ENCODE assay signal across 14 mouse cellular contexts in genomic region chr11:85891010-85891691, GRCm38 (mm10). TPM values are rescaled to one million over a fixed set of nuclear protein-coding genes. Genes with fewer than 3 reads are reported as not detected.
DNase-seq lines count a peak whose midpoint lies in the region; ATAC-seq and TF ChIP-seq lines count a peak whose summit lies in the region.
"Had no signal": no experiment of that assay in that cellular context is flagged by ENCODE, and none has a peak within 500 bp of the region (broad histone marks: within the 10 kb centered on the region; RNA-seq: fewer than 3 reads in every experiment).

No protein-coding gene starts in this region.

- no peak overlapping the region for H3K4me2 ChIP-seq in liver, embryonic 11.5 days
- peak overlapping the region; percentile 81 for H3K4me2 ChIP-seq in lung, embryonic 14.5 days
- H3K4me2 ChIP-seq: liver, embryonic 13.5 days; midbrain, embryonic 13.5 days had no signal

- no peaks in the 10 kb centered on the region for H3K36me3 ChIP-seq in liver, embryonic 11.5 days (ENCODE audit: control insufficient read depth, insufficient read depth, low read length)
- no peaks in the 10 kb centered on the region for H3K36me3 ChIP-seq in embryonic facial prominence, embryonic 10.5 days (replicated peaks)
- H3K36me3 ChIP-seq in lung, embryonic 14.5 days (ENCODE audit: insufficient read depth): peaks cover 22% of the 10 kb centered on the region
- H3K36me3 ChIP-seq: liver, embryonic 13.5 days; midbrain, embryonic 13.5 days had no signal

- no peak overlapping the region for H3K9ac ChIP-seq in liver, embryonic 11.5 days (ENCODE audit: low read depth, low read length)
- peak overlapping the region; percentile 98 for H3K9ac ChIP-seq in lung, embryonic 14.5 days
- H3K9ac ChIP-seq: liver, embryonic 13.5 days; midbrain, embryonic 13.5 days had no signal

- no peak overlapping the region for H3K27ac ChIP-seq in liver, embryonic 11.5 days (ENCODE audit: low read depth, low read length)
- H3K27ac ChIP-seq in embryonic facial prominence, embryonic 10.5 days (replicated peaks): no peak overlapping the region
- H3K27ac ChIP-seq in lung, embryonic 14.5 days (ENCODE audit: low read depth): peak overlapping the region; percentile 97
- H3K27ac ChIP-seq: liver, embryonic 13.5 days; midbrain, embryonic 13.5 days; stomach, postnatal 0 days had no signal

- no peak for DNase-seq in liver, embryonic 11.5 days (ENCODE audit: low spot score)
- DNase-seq in liver: no peak
- DNase-seq in embryonic facial prominence, embryonic 10.5 days (ENCODE audit: low spot score): peak; percentile 50
- peak; percentile 73 for DNase-seq in lung, embryonic 14.5 days
- peak; percentile 25 for DNase-seq in retina, postnatal 1 day
- DNase-seq in adrenal gland, postnatal 4 days (ENCODE audit: low spot score in 2 of 2): no peak
- DNase-seq in right cerebral cortex, postnatal 25 days: no peak
- DNase-seq: kidney, adult 9 months; liver, embryonic 13.5 days had no signal

- no peaks in the 10 kb centered on the region for H3K9me3 ChIP-seq in liver, embryonic 11.5 days (ENCODE audit: control insufficient read depth, low read length)
- H3K9me3 ChIP-seq in embryonic facial prominence, embryonic 10.5 days: no peaks in the 10 kb centered on the region
- H3K9me3 ChIP-seq in lung, embryonic 14.5 days (ENCODE audit: low read depth, low read length): no peaks in the 10 kb centered on the region
- H3K9me3 ChIP-seq: liver, embryonic 13.5 days; midbrain, embryonic 13.5 days had no signal

- H3K4me1 ChIP-seq in liver, embryonic 11.5 days (replicated peaks; ENCODE audit: control insufficient read depth, insufficient read depth, low read length): peaks cover 13% of the 10 kb centered on the region
- H3K4me1 ChIP-seq in embryonic facial prominence, embryonic 10.5 days: peaks cover 57% of the 10 kb centered on the region
- H3K4me1 ChIP-seq in lung, embryonic 14.5 days (ENCODE audit: insufficient read depth): peaks cover 7% of the 10 kb centered on the region; the same call in 1 of the 2 replicates

- H3K4me3 ChIP-seq in liver, embryonic 11.5 days (ENCODE audit: low read depth, low read length): peak overlapping the region; percentile 12; the same call in 1 of the 2 replicates
- no peak overlapping the region for H3K4me3 ChIP-seq in embryonic facial prominence, embryonic 10.5 days
- peak overlapping the region; percentile 67 for H3K4me3 ChIP-seq in lung, embryonic 14.5 days (ENCODE audit: low read depth, low read length)
- H3K4me3 ChIP-seq: liver, embryonic 13.5 days; midbrain, embryonic 13.5 days had no signal

- 5% methylated on average over 13 of the region's 13 CpGs for WGBS in liver, embryonic 11.5 days
- under 1% methylated on average over 13 of the region's 13 CpGs for WGBS in embryonic facial prominence, embryonic 10.5 days
- WGBS in lung, embryonic 14.5 days: 4% methylated on average over 13 of the region's 13 CpGs

- no peak for ATAC-seq in liver, embryonic 11.5 days (replicated peaks; ENCODE audit: low FRiP score)
- ATAC-seq in lung, embryonic 14.5 days (ENCODE audit: insufficient read depth): no peak
- ATAC-seq: hindbrain, embryonic 16.5 days; midbrain, embryonic 13.5 days had no signal

- H3K27me3 ChIP-seq in liver, embryonic 11.5 days (replicated peaks; ENCODE audit: control insufficient read depth, insufficient read depth, low read length): peaks cover 97% of the 10 kb centered on the region
- H3K27me3 ChIP-seq in embryonic facial prominence, embryonic 10.5 days (replicated peaks; ENCODE audit: low read depth, poor library complexity, severe bottlenecking): peaks cover 100% of the 10 kb centered on the region
- H3K27me3 ChIP-seq in lung, embryonic 14.5 days (ENCODE audit: insufficient read depth, low read length): peaks cover 62% of the 10 kb centered on the region

- TF ChIP-seq CTCF in lung, embryonic 14.5 days (IDR thresholded peaks at IDR 0.05; ENCODE audit: low read depth): no peak

RNA-seq across cellular contexts. Expression of gene Tbx4, which starts 4.9 kb away (rescaled TPM):
- 0.79 and 0.86 TPM in 2 replicates for polyA plus RNA-seq in liver, embryonic 11.5 days (2014; fragmentation: Nextera tagmentation; extraction: Ambion mirVana)
- 1.0 and 1.4 TPM in 2 replicates for polyA plus RNA-seq in embryonic facial prominence, embryonic 10.5 days (2016; fragmentation: Nextera tagmentation; extraction: Ambion mirVana)
- 67.9 and 73.4 TPM in 2 replicates for polyA plus RNA-seq in lung, embryonic 14.5 days (2014; fragmentation: Nextera tagmentation; extraction: Ambion mirVana)
- not detected for total RNA-seq in adrenal gland, postnatal 4 days (2021)
- total RNA-seq: granulocyte monocyte progenitor cell, adult 5-6 weeks had no signal

RNA-seq across cellular contexts. Expression of gene Gm11444, which starts 41.0 kb away (rescaled TPM):
- polyA plus RNA-seq in liver, embryonic 11.5 days (2014; fragmentation: Nextera tagmentation; extraction: Ambion mirVana): not detected in 2 replicates
- polyA plus RNA-seq in embryonic facial prominence, embryonic 10.5 days (2016; fragmentation: Nextera tagmentation; extraction: Ambion mirVana): not detected in 2 replicates
- polyA plus RNA-seq in lung, embryonic 14.5 days (2014; fragmentation: Nextera tagmentation; extraction: Ambion mirVana): not detected in 2 replicates
- total RNA-seq in adrenal gland, postnatal 4 days (2021): not detected
- total RNA-seq: granulocyte monocyte progenitor cell, adult 5-6 weeks; layer of hippocampus, postnatal 14 days had no signal
- polyA plus RNA-seq: hindbrain, embryonic 16.5 days; liver, embryonic 13.5 days; midbrain, embryonic 13.5 days; stomach, postnatal 0 days had no signal

RNA-seq across cellular contexts. Expression of gene Tbx2, which starts 58.8 kb away (rescaled TPM):
- 2.7 and 3.2 TPM in 2 replicates for polyA plus RNA-seq in liver, embryonic 11.5 days (2014; fragmentation: Nextera tagmentation; extraction: Ambion mirVana)
- 9.9 and 10.9 TPM in 2 replicates for polyA plus RNA-seq in embryonic facial prominence, embryonic 10.5 days (2016; fragmentation: Nextera tagmentation; extraction: Ambion mirVana)
- 61.4 and 67.5 TPM in 2 replicates for polyA plus RNA-seq in lung, embryonic 14.5 days (2014; fragmentation: Nextera tagmentation; extraction: Ambion mirVana)
- 10 to 100 TPM; 63.3 TPM for total RNA-seq in adrenal gland, postnatal 4 days (2021)

Comparison
In these comparisons a context has a peak if more than half of its experiments do, and no peak if none do; other contexts are left out.
1. DNase-seq: peak in embryonic facial prominence, embryonic 10.5 days (single experiment), lung, embryonic 14.5 days (single experiment) and retina, postnatal 1 day (single experiment); none in liver, embryonic 11.5 days (single experiment), liver (single experiment), adrenal gland, postnatal 4 days (0 of 2) and right cerebral cortex, postnatal 25 days (single experiment).
2. RNA of gene Tbx4, which starts 4.9 kb away (polyA plus RNA-seq): 67.9 to 73.4 TPM in lung, embryonic 14.5 days; 1.0 to 1.4 TPM in embryonic facial prominence, embryonic 10.5 days and 0.79 to 0.86 TPM in liver, embryonic 11.5 days; every median in the first group is over 10 times any median in the second.